8 mouse cellular contexts compared by ENCODE assay signal in the genomic region with DNA sequence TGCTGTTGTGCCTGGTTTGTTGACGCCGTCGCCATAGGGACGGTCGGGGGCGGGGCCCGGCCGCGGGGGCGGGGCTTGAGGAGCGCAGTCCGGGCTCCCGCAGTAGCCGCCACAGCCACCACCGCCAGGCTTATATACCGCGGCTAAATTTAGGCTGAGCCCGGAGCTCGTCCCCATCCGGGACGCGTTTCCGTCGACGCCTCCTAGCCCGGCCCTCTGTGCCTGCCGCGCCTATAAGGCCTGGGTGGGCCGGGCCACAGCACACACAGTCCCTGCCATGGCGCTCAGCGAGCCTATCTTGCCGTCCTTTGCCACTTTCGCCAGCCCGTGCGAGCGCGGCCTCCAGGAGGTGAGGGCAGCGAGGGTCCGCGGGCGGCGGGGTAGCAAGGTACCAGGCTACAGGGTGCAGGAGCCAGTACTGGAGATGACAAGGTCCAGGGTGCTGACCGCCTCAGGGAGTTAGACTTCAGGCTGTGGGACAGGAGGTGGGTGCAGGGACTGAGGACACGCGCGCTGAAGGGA. TPM values are rescaled to one million over a fixed set of nuclear protein-coding genes. Genes with fewer than 3 reads are reported as not detected.
DNase-seq lines count a peak whose midpoint lies in the region; ATAC-seq and TF ChIP-seq lines count a peak whose summit lies in the region.

Gene Klf2 (plus strand): TSS at position 233 of the 522 bp plus-strand sequence.

- peaks cover 5% of the 10 kb centered on the region; the same call in 1 of the 2 replicates for H3K4me1 ChIP-seq in embryonic facial prominence, embryonic 11.5 days (ENCODE audit: control insufficient read depth, insufficient read depth, low read length)
- no peaks in the 10 kb centered on the region; the same call in 1 of the 2 replicates for H3K4me1 ChIP-seq in intestine, postnatal 0 days (replicated peaks; ENCODE audit: control insufficient read depth, insufficient read depth, low read length)
- H3K4me1 ChIP-seq in midbrain, embryonic 10.5 days: peaks cover 42% of the 10 kb centered on the region

- DNase-seq in adrenal gland, postnatal 25 days: peak; percentile 96
- DNase-seq in embryonic facial prominence, embryonic 11.5 days (ENCODE audit: low spot score): peak; percentile 89
- peak; percentile 87 to 89 for DNase-seq in left cerebral cortex, postnatal 36 days (ENCODE audit: low spot score in 2 of 2)
- DNase-seq in midbrain, embryonic 10.5 days (ENCODE audit: low spot score): peak; percentile 91
- DNase-seq in right cerebral cortex, postnatal 36 days (ENCODE audit: low spot score in 2 of 2): peak; percentile 85 to 87
- peak; percentile 96 to 97 for DNase-seq in urinary bladder, postnatal 4 days (ENCODE audit: low spot score in 2 of 2)

- H3K27me3 ChIP-seq in embryonic facial prominence, embryonic 11.5 days (ENCODE audit: control insufficient read depth, insufficient read depth, low read length): peaks cover 28% of the 10 kb centered on the region
- peaks cover 22% of the 10 kb centered on the region for H3K27me3 ChIP-seq in intestine, postnatal 0 days (replicated peaks; ENCODE audit: control insufficient read depth, insufficient read depth, low read length)
- peaks cover 63% of the 10 kb centered on the region for H3K27me3 ChIP-seq in midbrain, embryonic 10.5 days (ENCODE audit: low read depth, poor library complexity, severe bottlenecking)

- H3K4me3 ChIP-seq in embryonic facial prominence, embryonic 11.5 days (ENCODE audit: low read depth, low read length): peak within 1 kb of the TSS; percentile 49
- peak within 1 kb of the TSS; percentile 69 for H3K4me3 ChIP-seq in intestine, postnatal 0 days (ENCODE audit: low read depth, low read length)
- H3K4me3 ChIP-seq in midbrain, embryonic 10.5 days: peak within 1 kb of the TSS; percentile 63

- H3K9ac ChIP-seq in embryonic facial prominence, embryonic 11.5 days (replicated peaks; ENCODE audit: low read length): peak within 1 kb of the TSS; percentile 46
- peak within 1 kb of the TSS; percentile 50 for H3K9ac ChIP-seq in intestine, postnatal 0 days (ENCODE audit: low read depth, low read length)

- H3K36me3 ChIP-seq in embryonic facial prominence, embryonic 11.5 days (replicated peaks; ENCODE audit: control insufficient read depth, insufficient read depth, low read depth, low read length): no peaks in the 10 kb centered on the region
- no peaks in the 10 kb centered on the region for H3K36me3 ChIP-seq in intestine, postnatal 0 days (ENCODE audit: control insufficient read depth, insufficient read depth)
- no peaks in the 10 kb centered on the region for H3K36me3 ChIP-seq in midbrain, embryonic 10.5 days

- WGBS in embryonic facial prominence, embryonic 11.5 days: under 1% methylated on average over 45 of the region's 46 CpGs
- under 1% methylated on average over 46 of the region's 46 CpGs for WGBS in intestine, postnatal 0 days
- WGBS in midbrain, embryonic 10.5 days: under 1% methylated on average over 46 of the region's 46 CpGs

- peak; percentile 93 for ATAC-seq in embryonic facial prominence, embryonic 11.5 days (replicated peaks; ENCODE audit: insufficient number of reproducible peaks, low FRiP score, low TSS enrichment, low read depth)
- peak; percentile 54 for ATAC-seq in granulocyte monocyte progenitor cell, adult 5-6 weeks (replicated peaks; ENCODE audit: poor library complexity, severe bottlenecking)
- peak; percentile 93 for ATAC-seq in intestine, postnatal 0 days

- peak within 1 kb of the TSS; percentile 88 for H3K4me2 ChIP-seq in embryonic facial prominence, embryonic 11.5 days (ENCODE audit: low read depth, low read length)
- H3K4me2 ChIP-seq in intestine, postnatal 0 days (replicated peaks; ENCODE audit: low read depth): peak within 1 kb of the TSS; percentile 98

- no peak within 1 kb of the TSS for H3K27ac ChIP-seq in embryonic facial prominence, embryonic 11.5 days (replicated peaks; ENCODE audit: low read depth, low read length)
- H3K27ac ChIP-seq in intestine, postnatal 0 days (ENCODE audit: low read depth, low read length): peak within 1 kb of the TSS; percentile 42; the same call in 1 of the 2 replicates
- H3K27ac ChIP-seq in midbrain, embryonic 10.5 days (replicated peaks): peak within 1 kb of the TSS; percentile 71

- TF ChIP-seq CTCF in intestine, postnatal 0 days (IDR thresholded peaks at IDR 0.05; ENCODE audit: low read depth): 0 out of 2 replicates have a peak, but pooled peaks have one; percentile 7

- H3K9me3 ChIP-seq in embryonic facial prominence, embryonic 11.5 days (replicated peaks; ENCODE audit: control insufficient read depth, low read length): no peaks in the 10 kb centered on the region
- H3K9me3 ChIP-seq in intestine, postnatal 0 days (ENCODE audit: control insufficient read depth): no peaks in the 10 kb centered on the region
- no peaks in the 10 kb centered on the region for H3K9me3 ChIP-seq in midbrain, embryonic 10.5 days (replicated peaks)

- intact Hi-C loops in left cerebral cortex, postnatal 36 days (cut with DNase I): loop anchor here (5.0 kb wide), 2 partner anchors 33 to 47 kb away; no protein-coding TSS in a partner anchor

RNA-seq across cellular contexts. Expression of gene Klf2, which starts in this region (rescaled TPM):
- 37.5 and 38.2 TPM in 2 replicates for total RNA-seq in adrenal gland, postnatal 25 days (2021)
- polyA plus RNA-seq in embryonic facial prominence, embryonic 11.5 days (2014; fragmentation: Nextera tagmentation; extraction: Ambion mirVana): 4.4 and 4.7 TPM in 2 replicates
- 1.9 and 5.5 TPM in 2 replicates for total RNA-seq in granulocyte monocyte progenitor cell, adult 5-6 weeks (2014; fragmentation: Nextera tagmentation)
- total RNA-seq in granulocyte monocyte progenitor cell, adult 5-6 weeks (2017): 2.8 and 3.2 TPM in 2 replicates
- polyA plus RNA-seq in intestine, postnatal 0 days (2015; fragmentation: Nextera tagmentation; extraction: Ambion mirVana): 8.9 and 11.1 TPM in 2 replicates
- total RNA-seq in left cerebral cortex, postnatal 36 days (2021): 10 to 100 TPM; 13.5 to 22.2 TPM
- polyA plus RNA-seq in midbrain, embryonic 10.5 days (2016; fragmentation: Nextera tagmentation; extraction: Ambion mirVana): 4.0 and 4.1 TPM in 2 replicates
